Mouse (Mus musculus) forebrain, embryonic 11.5 days (tissue): ENCODE results near the gene Tspan11. TPM values are rescaled to one million over a fixed set of nuclear protein-coding genes. Genes with fewer than 3 reads are reported as not detected.

Source experiments
- ATAC-seq: fragments of 200-750 bp; cut with Nextera tagmentation; replicated peaks from 2 replicates; pipeline ENCODE4 v1.8.0; 2017; ENCODE audit warnings: moderate TSS enrichment; ENCODE audit not compliant: low FRiP score
- DNase-seq: peaks from one replicate; pipeline ENCODE4 v3.0.0-alpha.2; 2017; ENCODE audit warnings: low spot score
- H3K27ac ChIP-seq: fragments of 300-500 bp; sonication (generic); 2 replicates; pipeline ENCODE4 v1.5.1; 2014; ENCODE audit warnings: low read depth, low read length
- H3K27me3 ChIP-seq: fragments of 300-500 bp; sonication (generic); 2 replicates; pipeline ENCODE4 v1.6.1; 2014; ENCODE audit warnings: mild to moderate bottlenecking, low read length, mixed read lengths; ENCODE audit not compliant: control insufficient read depth, insufficient read depth
- H3K36me3 ChIP-seq: fragments of 300-500 bp; sonication (generic); 2 replicates; pipeline ENCODE4 v1.6.1; 2014; ENCODE audit warnings: mild to moderate bottlenecking, low read length, moderate library complexity, mixed read lengths; ENCODE audit not compliant: control insufficient read depth, insufficient read depth
- H3K4me1 ChIP-seq: fragments of 300-500 bp; sonication (generic); replicated peaks from 2 replicates; pipeline ENCODE4 v1.6.1; 2014; ENCODE audit warnings: low read length, mixed read lengths; ENCODE audit not compliant: control insufficient read depth, insufficient read depth
- H3K4me2 ChIP-seq: fragments of 300-500 bp; sonication (generic); 2 replicates; pipeline ENCODE4 v1.6.1; 2014; ENCODE audit warnings: low read depth, mild to moderate bottlenecking, low read length, moderate library complexity, mixed read lengths; ENCODE audit not compliant: severe bottlenecking
- H3K4me3 ChIP-seq: fragments of 300-500 bp; sonication (generic); 2 replicates; pipeline ENCODE4 v1.5.1; 2014; ENCODE audit warnings: low read depth, low read length
- H3K9ac ChIP-seq: fragments of 300-500 bp; sonication (generic); 2 replicates; pipeline ENCODE4 v1.6.1; 2014; ENCODE audit warnings: low read length
- H3K9me3 ChIP-seq: fragments of 300-500 bp; sonication (generic); 2 replicates; pipeline ENCODE4 v1.6.1; 2016; ENCODE audit warnings: low read length, mixed read lengths; ENCODE audit not compliant: control insufficient read depth
- WGBS: fragments of 180-500 bp; shearing (Covaris S2); extraction: QIAGEN DNeasy Blood & Tissue Kit; methylation state at CpG from one replicate; pipeline ENCODE4 v1.1.7; 2014; 5-methylcytosine and 5-hydroxymethylcytosine counted together
- polyA plus RNA-seq: library from polyadenylated mRNA; unstranded; fragments of >200 nt; fragmentation: Nextera tagmentation; extraction: Ambion mirVana; gene quantifications from 2 replicates; pipeline ENCODE4 v1.2.1, GENCODE M21; 2014

Tspan11 gene
- polyA plus RNA-seq, 1 experiment from 2014 or later = 6.4 TPM

- DNase-seq (no peak), ATAC-seq (no peak)
- Histone ChIP-seq H3K4me2 (no peak overlapping the region), H3K36me3 (no peaks in the 10 kb centered on the region), H3K9me3 (no peaks in the 10 kb centered on the region), H3K9ac (no peak overlapping the region), H3K27ac (no peak overlapping the region), H3K4me1 (peaks cover 2% of the 10 kb centered on the region; the same call in 1 of the 2 replicates), H3K27me3 (no peaks in the 10 kb centered on the region), H3K4me3 (no peak overlapping the region)
- 90% methylated on average over 6 of the region's 6 CpGs for WGBS
These were observed 89.3 kb downstream of the Tspan11 start for GRCm38 (mm10) chr6:127976695-127977094.

- Histone ChIP-seq H3K9me3 (no peaks in the 10 kb centered on the region), H3K36me3 (no peaks in the 10 kb centered on the region), H3K4me3 (no peak overlapping the region), H3K4me2 (no peak overlapping the region), H3K27ac (no peak overlapping the region), H3K9ac (no peak overlapping the region), H3K4me1 (no peaks in the 10 kb centered on the region), H3K27me3 (no peaks in the 10 kb centered on the region)
- no peak for DNase-seq
- ATAC-seq = no peak
- 65% methylated on average over 20 of the region's 20 CpGs for WGBS
These were observed 91.6 kb downstream of the Tspan11 start for GRCm38 (mm10) chr6:127978941-127979340.

GRCm38 (mm10) chr6:127979831-127980230 lies 92.4 kb downstream of the Tspan11 start:
- WGBS = 98% methylated on average over 5 of the region's 5 CpGs
- no peak overlapping the region for H3K4me3 ChIP-seq
- DNase-seq (no peak), ATAC-seq (no peak)
- H3K4me1 ChIP-seq = no peaks in the 10 kb centered on the region
- H3K9ac ChIP-seq = no peak overlapping the region
- H3K36me3 ChIP-seq = no peaks in the 10 kb centered on the region
- no peaks in the 10 kb centered on the region for H3K9me3 ChIP-seq
- no peak overlapping the region for H3K27ac ChIP-seq
- no peaks in the 10 kb centered on the region for H3K27me3 ChIP-seq
- no peak overlapping the region for H3K4me2 ChIP-seq

GRCm38 (mm10) chr6:127980381-127981045 lies 93.1 kb downstream of the Tspan11 start:
- Histone ChIP-seq H3K27ac (no peak overlapping the region), H3K27me3 (no peaks in the 10 kb centered on the region), H3K4me2 (no peak overlapping the region), H3K4me3 (no peak overlapping the region), H3K4me1 (no peaks in the 10 kb centered on the region), H3K9ac (no peak overlapping the region), H3K36me3 (no peaks in the 10 kb centered on the region), H3K9me3 (no peaks in the 10 kb centered on the region)
- ATAC-seq (no peak), DNase-seq (no peak)
- 66% methylated on average over 11 of the region's 11 CpGs for WGBS

GRCm38 (mm10) chr6:127981176-127981575 lies 93.8 kb downstream of the Tspan11 start:
- 77% methylated on average over 8 of the region's 8 CpGs for WGBS
- ATAC-seq (no peak), DNase-seq (no peak)
- Histone ChIP-seq H3K36me3 (no peaks in the 10 kb centered on the region), H3K4me3 (no peak overlapping the region), H3K4me1 (no peaks in the 10 kb centered on the region), H3K9ac (no peak overlapping the region), H3K4me2 (no peak overlapping the region), H3K9me3 (no peaks in the 10 kb centered on the region), H3K27ac (no peak overlapping the region), H3K27me3 (no peaks in the 10 kb centered on the region)

GRCm38 (mm10) chr6:127986357-127986756 lies 99.0 kb downstream of the Tspan11 start:
- Histone ChIP-seq H3K4me3 (no peak overlapping the region), H3K4me1 (no peaks in the 10 kb centered on the region)
- WGBS = 56% methylated on average over 9 of the region's 9 CpGs

GRCm38 (mm10) chr6:127987374-127987773 lies 100.0 kb downstream of the Tspan11 start:
- DNase-seq = no peak
- Histone ChIP-seq H3K36me3 (no peaks in the 10 kb centered on the region), H3K4me1 (no peaks in the 10 kb centered on the region), H3K27me3 (no peaks in the 10 kb centered on the region), H3K4me2 (no peak overlapping the region), H3K9ac (no peak overlapping the region; the same call in 1 of the 2 replicates), H3K4me3 (no peak overlapping the region), H3K27ac (no peak overlapping the region), H3K9me3 (no peaks in the 10 kb centered on the region)
- 95% methylated on average over 14 of the region's 14 CpGs for WGBS
- ATAC-seq = no peak

More at GRCm38 (mm10) chr6:127986357-127986756, 99.0 kb downstream of the Tspan11 start:
- H3K27ac ChIP-seq = no peak overlapping the region
- no peaks in the 10 kb centered on the region for H3K27me3 ChIP-seq
- H3K36me3 ChIP-seq = no peaks in the 10 kb centered on the region
- DNase-seq (no peak), ATAC-seq (no peak)
- H3K9me3 ChIP-seq = no peaks in the 10 kb centered on the region
- no peak overlapping the region for H3K4me2 ChIP-seq
- no peak overlapping the region for H3K9ac ChIP-seq

GRCm38 (mm10) chr6:127988944-127989494 lies 101.6 kb downstream of the Tspan11 start:
- Histone ChIP-seq H3K27me3 (no peaks in the 10 kb centered on the region), H3K4me2 (no peak overlapping the region), H3K27ac (no peak overlapping the region), H3K9ac (no peak overlapping the region), H3K9me3 (no peaks in the 10 kb centered on the region), H3K4me3 (no peak overlapping the region), H3K4me1 (no peaks in the 10 kb centered on the region), H3K36me3 (no peaks in the 10 kb centered on the region)
- DNase-seq (no peak), ATAC-seq (no peak)
- 80% methylated on average over 12 of the region's 12 CpGs for WGBS
